Mouse (Mus musculus) embryo, embryonic 11.5 days (tissue): ENCODE measurements around the gene Zfp354a.
"Not testable (repeated sequence)": the region's sequence is repeated elsewhere in the genome, so short reads cannot be mapped to it uniquely, and the experiment has no call there.

ENCODE experiments used
- DNase-seq: peaks from one replicate; pipeline ENCODE4 v3.0.0-alpha.2; 2012; ENCODE audit warnings: low read depth, low spot score

Zfp354a gene

GRCm38 (mm10) chr11:51059151-51059571 lies at the start of gene Zfp354a:
Gene Zfp354a, plus strand, starts transcription at chr11:51059257.
- DNase-seq, result peak; percentile 68

GRCm38 (mm10) chr11:51011821-51012220 lies 47.2 kb upstream of the Zfp354a start:
- no peak for DNase-seq

GRCm38 (mm10) chr11:51013936-51014335 lies 45.1 kb upstream of the Zfp354a start, which contains the start of gene Olfr54:
Gene Olfr54, plus strand, starts transcription at chr11:51014236.
- DNase-seq, result no peak

- no peak for DNase-seq
Measured at GRCm38 (mm10) chr11:51016341-51016740, 42.7 kb upstream of the Zfp354a start.

GRCm38 (mm10) chr11:51026811-51027210 lies 32.2 kb upstream of the Zfp354a start:
- DNase-seq, result not testable (repeated sequence)

- not testable (repeated sequence) for DNase-seq
Measured at GRCm38 (mm10) chr11:51029381-51029780, 29.7 kb upstream of the Zfp354a start.

- DNase-seq, result no peak
Measured at GRCm38 (mm10) chr11:51030225-51030624, 28.8 kb upstream of the Zfp354a start.

- DNase-seq, result peak; percentile 40
Measured at GRCm38 (mm10) chr11:51032851-51033250, 26.2 kb upstream of the Zfp354a start.

GRCm38 (mm10) chr11:51034141-51034540 lies 24.9 kb upstream of the Zfp354a start:
- not testable (repeated sequence) for DNase-seq

GRCm38 (mm10) chr11:51035951-51036350 lies 23.1 kb upstream of the Zfp354a start:
- no peak for DNase-seq

- DNase-seq, result not testable (repeated sequence)
Measured at GRCm38 (mm10) chr11:51044776-51045175, 14.3 kb upstream of the Zfp354a start.

- DNase-seq, result not testable (repeated sequence)
Measured at GRCm38 (mm10) chr11:51047809-51048208, 11.2 kb upstream of the Zfp354a start, which contains the start of gene Olfr1375. Gene Olfr1375, plus strand, starts transcription at chr11:51048109.

GRCm38 (mm10) chr11:51051678-51052077 lies 7.4 kb upstream of the Zfp354a start:
- DNase-seq, result no peak

- no peak for DNase-seq
Measured at GRCm38 (mm10) chr11:51053230-51053629, 5.8 kb upstream of the Zfp354a start.

GRCm38 (mm10) chr11:51059640-51060039 lies 583 bp downstream of the Zfp354a start:
- DNase-seq, result no peak

GRCm38 (mm10) chr11:51060981-51061380 lies 1.9 kb downstream of the Zfp354a start:
- no peak for DNase-seq

- DNase-seq, result no peak
Measured at GRCm38 (mm10) chr11:51063276-51063675, 4.2 kb downstream of the Zfp354a start.

- DNase-seq, result no peak
Measured at GRCm38 (mm10) chr11:51063841-51064240, 4.8 kb downstream of the Zfp354a start.

- no peak for DNase-seq
Measured at GRCm38 (mm10) chr11:51084527-51084926, 25.5 kb downstream of the Zfp354a start.

GRCm38 (mm10) chr11:51085269-51085668 lies 26.2 kb downstream of the Zfp354a start:
- DNase-seq, result no peak

- no peak for DNase-seq
Measured at GRCm38 (mm10) chr11:51107261-51107660, 48.2 kb downstream of the Zfp354a start.

- DNase-seq, result no peak
Measured at GRCm38 (mm10) chr11:51110621-51111020, 51.6 kb downstream of the Zfp354a start.
